Mouse (Mus musculus) bone marrow, adult 2 months (tissue): ENCODE data around the gene Zic1. TPM values are rescaled to one million over a fixed set of nuclear protein-coding genes. Genes with fewer than 3 reads are reported as not detected.

Experiments
- H3K27ac ChIP-seq: fragments of 200-500 bp; 2 replicates; pipeline ENCODE4 v1.5.1; 2012; ENCODE audit warnings: low read depth, mild to moderate bottlenecking, control low read depth, inconsistent platforms, low read length; ENCODE audit not compliant: control insufficient read depth, poor library complexity, insufficient read depth
- H3K4me1 ChIP-seq: fragments of 200-500 bp; 2 replicates; pipeline ENCODE4 v1.6.1; 2011; ENCODE audit warnings: low read length; ENCODE audit not compliant: control insufficient read depth, insufficient read depth
- H3K4me3 ChIP-seq: fragments of 200-500 bp; replicated peaks from 2 replicates; pipeline ENCODE3; 2011; ENCODE audit warnings: mild to moderate bottlenecking, low read depth, low read length, control low read depth; ENCODE audit not compliant: control insufficient read depth
- CTCF ChIP-seq: fragments of 200-500 bp; IDR thresholded peaks from 2 replicates; pipeline ENCODE4 v1.5.1; 2011; ENCODE audit warnings: low read length, control low read depth; ENCODE audit not compliant: control insufficient read depth, insufficient read depth
- POLR2A ChIP-seq: fragments of 200-500 bp; IDR thresholded peaks from 2 replicates; pipeline ENCODE4 v1.6.1; 2011; ENCODE audit warnings: low read depth, mild to moderate bottlenecking, control low read depth, low read length, borderline replicate concordance; ENCODE audit not compliant: control insufficient read depth
- WGBS: fragments of 180-500 bp; shearing (Covaris S2); methylation state at CpG from one replicate; pipeline ENCODE4 v1.1.7; 2018; 5-methylcytosine and 5-hydroxymethylcytosine counted together
- polyA plus RNA-seq: library from polyadenylated mRNA; stranded (reverse); fragments of >200 nt; gene quantifications from 2 replicates; pipeline ENCODE4 v1.2.4, GENCODE M21; 2011; ENCODE audit warnings: low replicate concordance; ENCODE audit not compliant: missing spikeins, insufficient read depth, insufficient read length

Zic1 gene
- polyA plus RNA-seq, 1 experiment = not detected

DNA sequence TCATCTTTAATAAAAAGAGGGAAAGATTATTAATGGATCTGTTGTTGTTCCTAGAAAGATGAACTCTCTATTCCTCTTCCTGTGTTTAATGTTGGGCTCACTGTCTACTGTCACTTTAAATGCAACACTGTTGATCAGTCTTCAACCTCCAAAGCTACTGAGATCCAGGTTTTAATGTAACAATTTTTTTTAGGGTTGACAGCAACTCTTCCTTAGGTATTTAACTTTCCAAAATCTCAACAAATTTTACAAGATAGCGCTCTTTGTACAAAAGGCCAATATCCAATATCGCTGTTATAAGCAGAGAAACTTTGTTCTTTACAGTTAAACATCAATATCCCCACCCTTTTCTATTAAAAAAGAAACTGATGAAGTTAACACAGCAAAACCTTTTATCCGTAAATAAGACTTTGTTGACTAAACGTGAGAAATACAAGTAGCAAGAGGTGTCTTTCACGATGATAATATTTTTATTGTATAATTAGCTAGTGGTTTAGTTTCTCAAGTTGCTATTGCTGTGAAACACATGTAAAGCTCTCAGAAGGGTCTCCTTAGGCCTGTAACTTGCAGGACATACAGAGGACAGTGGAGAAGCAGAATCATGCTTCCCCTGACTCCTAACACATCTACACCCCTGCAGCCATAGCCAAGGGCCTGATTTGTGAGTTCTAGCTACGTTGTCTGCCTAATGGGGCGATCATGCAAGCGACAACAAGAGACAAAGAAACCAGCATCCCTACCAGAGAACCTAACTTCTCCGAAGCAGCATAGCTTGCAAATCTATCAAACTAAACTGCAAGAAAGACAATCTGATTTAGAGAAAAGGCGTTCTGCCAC, 6.5 kb downstream of the Zic1 start:
- no peak for TF ChIP-seq CTCF
- no peak for TF ChIP-seq POLR2A
- 17% methylated on average over 10 of the region's 10 CpGs for WGBS
- Histone ChIP-seq H3K4me3 (no peak overlapping the region), H3K4me1 (no peaks in the 10 kb centered on the region), H3K27ac (no peak overlapping the region)

GRCm38 (mm10) chr9:91357321-91357720, 8.3 kb downstream of the Zic1 start:
- Histone ChIP-seq H3K4me3 (no peak overlapping the region), H3K27ac (no peak overlapping the region), H3K4me1 (no peaks in the 10 kb centered on the region)
- TF ChIP-seq POLR2A (no peak), CTCF (no peak)
- WGBS = 16% methylated on average over 3 of the region's 3 CpGs

GRCm38 (mm10) chr9:91356353-91356740, 9.3 kb downstream of the Zic1 start:
- TF ChIP-seq CTCF (no peak), POLR2A (no peak)
- WGBS = 13% methylated on average over 4 of the region's 4 CpGs
- Histone ChIP-seq H3K4me1 (no peaks in the 10 kb centered on the region), H3K4me3 (no peak overlapping the region), H3K27ac (no peak overlapping the region)

DNA sequence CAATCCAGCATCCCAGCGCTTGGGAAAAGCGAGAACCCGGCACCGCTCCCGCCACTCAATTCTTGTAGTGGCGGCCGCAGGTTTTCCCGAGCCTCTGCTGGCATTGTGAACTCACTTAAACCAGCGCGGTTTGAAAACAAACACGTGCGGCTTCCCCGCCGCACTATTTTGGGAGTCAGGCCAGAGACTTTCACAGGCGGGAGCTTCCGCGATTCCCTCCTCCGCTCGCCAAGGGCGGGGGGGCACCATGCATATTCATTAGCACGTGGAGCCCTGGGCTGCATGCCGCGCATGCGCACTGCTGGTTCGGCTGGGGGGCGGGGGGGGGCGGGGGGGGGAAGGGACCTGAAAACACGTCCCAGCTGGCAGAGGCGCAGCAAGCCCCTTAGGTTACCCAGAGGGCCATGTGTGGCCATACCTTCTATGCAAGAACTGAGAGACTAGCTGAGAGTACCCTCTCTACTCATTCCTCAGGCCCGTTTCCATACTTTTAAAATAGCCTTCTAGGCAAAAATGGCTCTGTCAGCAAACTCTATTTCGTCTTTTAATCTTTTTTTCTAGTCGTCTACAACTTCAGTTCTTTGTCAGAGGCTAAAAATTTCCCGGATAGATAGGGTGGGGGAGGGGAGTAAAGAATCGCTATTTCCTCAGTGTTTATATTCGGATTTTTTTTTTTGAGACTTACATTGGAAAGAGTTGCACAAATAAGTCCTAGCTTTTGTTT, 9.8 kb downstream of the Zic1 start:
- no peak for TF ChIP-seq CTCF
- TF ChIP-seq POLR2A = no peak
- Histone ChIP-seq H3K4me1 (no peaks in the 10 kb centered on the region), H3K27ac (no peak overlapping the region), H3K4me3 (no peak overlapping the region)
- WGBS = 4% methylated on average over 35 of the region's 35 CpGs

GRCm38 (mm10) chr9:91355270-91355589, 10.4 kb downstream of the Zic1 start:
- TF ChIP-seq CTCF (no peak), POLR2A (no peak)
- no peak overlapping the region for H3K4me3 ChIP-seq
- WGBS = 8% methylated on average over 7 of the region's 7 CpGs
- no peak overlapping the region for H3K27ac ChIP-seq
- no peaks in the 10 kb centered on the region for H3K4me1 ChIP-seq

- Histone ChIP-seq H3K27ac (no peak overlapping the region), H3K4me3 (no peak overlapping the region), H3K4me1 (no peaks in the 10 kb centered on the region)
- WGBS = 19% methylated on average over 22 of the region's 22 CpGs
- TF ChIP-seq CTCF (no peak), POLR2A (no peak)
These were observed 11.0 kb downstream of the Zic1 start for GRCm38 (mm10) chr9:91354434-91355269.

GRCm38 (mm10) chr9:91353551-91354433, 11.8 kb downstream of the Zic1 start:
- Histone ChIP-seq H3K27ac (no peak overlapping the region), H3K4me3 (no peak overlapping the region), H3K4me1 (no peaks in the 10 kb centered on the region)
- TF ChIP-seq CTCF = no peak
- no peak for TF ChIP-seq POLR2A
- 15% methylated on average over 37 of the region's 37 CpGs for WGBS
